Mouse (Mus musculus) ES-E14 (cell line): ENCODE measurements around the gene Cnot2. TPM values are rescaled to one million over a fixed set of nuclear protein-coding genes. Genes with fewer than 3 reads are reported as not detected.

Experiments
- DNase-seq: peaks from one replicate; pipeline ENCODE4 v3.0.0-alpha.2; 2013; ENCODE audit warnings: low read depth, low spot score
- H3K27ac ChIP-seq: 2 replicates; pipeline ENCODE4 v1.5.1; 2012; ENCODE audit warnings: low read depth, mild to moderate bottlenecking, low read length, moderate library complexity, mixed read lengths; ENCODE audit not compliant: poor library complexity, insufficient read depth, severe bottlenecking
- H3K36me3 ChIP-seq: 2 replicates; pipeline ENCODE4 v1.6.1; 2012; ENCODE audit warnings: mild to moderate bottlenecking, low read length, moderate library complexity, mixed read lengths; ENCODE audit not compliant: control insufficient read depth, poor library complexity, insufficient read depth, severe bottlenecking
- H3K4me1 ChIP-seq, 2 experiments: fragments of 150-350 bp in 1 of 2; sonication (generic) in 1 of 2; 2 replicates each; pipeline ENCODE4 v1.6.1; 2012; ENCODE audit warnings: low read length in 2 of 2, mild to moderate bottlenecking in 1 of 2, mixed read lengths in 1 of 2; ENCODE audit not compliant: control insufficient read depth in 2 of 2, insufficient read depth in 2 of 2, poor library complexity in 1 of 2
- H3K4me3 ChIP-seq, 2 experiments: fragments of 150-350 bp in 1 of 2; sonication (generic) in 1 of 2; 2 replicates each; pipeline ENCODE4 v1.5.1; 2012; ENCODE audit warnings: low read length in 2 of 2, low read depth in 1 of 2, mild to moderate bottlenecking in 1 of 2, mixed read lengths in 1 of 2; ENCODE audit not compliant: insufficient read depth in 1 of 2, poor library complexity in 1 of 2, severe bottlenecking in 1 of 2
- H3K9ac ChIP-seq: 2 replicates; pipeline ENCODE4 v1.6.1; 2012; ENCODE audit warnings: low read depth, mild to moderate bottlenecking, low read length, mixed read lengths; ENCODE audit not compliant: poor library complexity, insufficient read depth, severe bottlenecking
- H3K9me3 ChIP-seq: fragments of 150-350 bp; sonication (generic); 2 replicates; pipeline ENCODE4 v1.6.1; 2012; ENCODE audit warnings: low read depth, mild to moderate bottlenecking, low read length; ENCODE audit not compliant: control insufficient read depth, insufficient read depth
- CHD2 ChIP-seq: IDR thresholded peaks from 2 replicates; pipeline ENCODE4 v1.6.1; 2014; ENCODE audit warnings: mild to moderate bottlenecking, low read depth, low read length, inconsistent platforms
- HCFC1 ChIP-seq: IDR thresholded peaks from 2 replicates; pipeline ENCODE4 v1.6.1; 2012; ENCODE audit warnings: low read length, inconsistent platforms, borderline replicate concordance; ENCODE audit not compliant: insufficient read depth
- MAFK ChIP-seq: IDR thresholded peaks from 2 replicates; pipeline ENCODE4 v1.6.1; 2014; ENCODE audit warnings: mild to moderate bottlenecking, low read depth, low read length, inconsistent platforms; ENCODE audit not compliant: insufficient read depth
- ZC3H11A ChIP-seq: IDR thresholded peaks from 2 replicates; pipeline ENCODE4 v1.6.1; 2012; ENCODE audit warnings: low read depth, mild to moderate bottlenecking, inconsistent platforms, low read length, borderline replicate concordance
- ZNF384 ChIP-seq: IDR thresholded peaks from 2 replicates; pipeline ENCODE4 v1.6.1; 2012; ENCODE audit warnings: low read depth, low read length, inconsistent platforms
- in situ Hi-C, 2 experiments: fragments of 600-800 bp; cut with MboI; formaldehyde crosslinking; loops; one replicate each; pipeline ENCODE4 v1.15.1; 2025; ENCODE audit warnings: low sequenced_read_pairs in 2 of 2, inconsistent platforms in 1 of 2; ENCODE audit not compliant: unreplicated experiment in 2 of 2
- total RNA-seq: library from RNA; depleted of rRNA; stranded (reverse); fragments of 300-350 nt; gene quantifications from 2 replicates; pipeline ENCODE4 v1.2.3, GENCODE M21; 2012

Gene Cnot2
- total RNA-seq, 1 experiment: 80.5 TPM

DNA sequence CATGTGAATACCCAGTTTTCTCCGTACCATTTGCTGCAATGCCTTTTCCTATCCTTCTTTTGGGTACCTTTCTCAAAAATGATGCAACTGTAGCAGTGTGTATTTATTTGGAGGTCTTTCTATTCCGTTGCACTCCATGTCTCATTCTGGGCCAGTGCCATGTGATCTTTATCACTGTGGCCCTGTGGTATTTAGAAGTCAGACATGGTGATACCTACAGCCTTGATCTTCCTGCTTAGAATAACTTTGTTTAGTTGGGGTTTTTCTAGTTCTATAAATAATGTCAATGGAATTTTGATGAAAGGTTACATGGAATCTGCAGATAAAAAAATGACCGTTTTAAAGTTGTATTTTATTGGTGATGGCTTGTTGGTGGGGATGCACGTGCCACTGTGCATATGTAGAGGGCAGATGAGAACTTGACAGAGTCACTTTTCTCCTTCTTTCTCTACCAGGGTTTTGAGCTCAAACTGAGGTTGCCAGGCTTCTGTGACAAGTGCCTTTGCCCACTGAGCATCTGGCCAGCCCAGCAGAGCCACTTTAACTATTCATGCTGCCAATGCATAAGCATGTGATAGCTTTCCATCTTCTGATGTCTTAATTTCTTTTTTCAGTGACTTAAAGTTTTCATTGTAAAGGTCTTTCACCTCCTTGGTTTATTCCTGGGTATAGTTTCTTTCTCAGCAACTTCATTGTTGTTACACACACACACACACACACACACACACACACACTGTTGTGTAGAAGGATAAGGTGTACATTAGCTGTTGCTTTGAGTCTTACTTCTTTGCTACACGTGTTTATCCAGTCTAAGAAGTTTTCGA, 23.0 kb upstream of the Cnot2 start:
- H3K36me3 ChIP-seq: no peaks in the 10 kb centered on the region
- H3K27ac ChIP-seq: no peak overlapping the region
- in situ Hi-C loops: no loop called here
- no peak for DNase-seq
- H3K9me3 ChIP-seq: peaks cover 2% of the 10 kb centered on the region; the same call in 1 of the 2 replicates
- TF ChIP-seq ZNF384 (no peak), CHD2 (no peak), MAFK (no peak), HCFC1 (no peak)
- H3K9ac ChIP-seq: no peak overlapping the region
- H3K4me3 ChIP-seq: no peak overlapping the region
- no peaks in the 10 kb centered on the region for H3K4me1 ChIP-seq

DNA sequence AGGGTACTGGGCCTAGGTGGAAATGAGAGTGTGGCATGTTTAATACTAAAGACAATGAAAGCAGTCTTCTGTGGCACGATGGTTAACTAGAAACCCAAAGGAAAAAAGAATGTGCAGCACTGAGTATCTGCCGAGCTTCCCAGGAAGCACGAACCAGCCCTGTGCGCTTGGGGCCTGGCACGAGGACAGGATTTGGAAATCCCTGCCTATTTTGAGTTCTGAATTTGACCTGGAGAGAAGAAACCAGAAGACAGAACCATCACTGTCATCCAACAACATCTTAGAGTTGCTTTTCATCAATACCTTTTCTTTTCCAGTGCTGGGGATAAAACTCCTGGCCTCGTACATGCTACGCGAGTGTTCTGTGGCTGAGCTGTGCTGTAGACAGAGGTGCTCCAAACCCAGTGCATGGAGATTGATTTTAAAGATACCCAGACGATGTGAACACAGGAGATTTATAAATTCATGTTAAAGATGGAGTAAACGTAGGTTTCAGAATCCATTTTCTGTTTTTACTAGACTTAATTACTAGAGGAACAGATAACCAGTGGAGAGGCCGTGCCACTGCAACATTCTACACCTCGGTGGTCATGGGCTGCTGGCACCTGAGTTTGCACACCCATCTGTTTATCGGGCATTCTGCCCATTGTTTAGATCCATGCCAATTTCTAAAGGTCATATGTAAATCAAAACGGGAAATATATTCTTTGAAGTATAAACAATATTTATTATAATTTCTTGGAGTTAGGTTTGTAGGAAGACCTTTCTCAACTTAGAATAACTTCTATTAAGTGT, 17.9 kb upstream of the Cnot2 start:
- TF ChIP-seq ZNF384: no peak
- TF ChIP-seq CHD2: no peak
- TF ChIP-seq HCFC1: no peak
- TF ChIP-seq MAFK: no peak
- no peak for TF ChIP-seq ZC3H11A
- Histone ChIP-seq H3K36me3 (no peaks in the 10 kb centered on the region), H3K27ac (no peak overlapping the region), H3K9me3 (no peaks in the 10 kb centered on the region), H3K9ac (no peak overlapping the region), H3K4me3 (no peak overlapping the region), H3K4me1 (no peaks in the 10 kb centered on the region)
- no peak for DNase-seq
- in situ Hi-C loops: no loop called here

DNA sequence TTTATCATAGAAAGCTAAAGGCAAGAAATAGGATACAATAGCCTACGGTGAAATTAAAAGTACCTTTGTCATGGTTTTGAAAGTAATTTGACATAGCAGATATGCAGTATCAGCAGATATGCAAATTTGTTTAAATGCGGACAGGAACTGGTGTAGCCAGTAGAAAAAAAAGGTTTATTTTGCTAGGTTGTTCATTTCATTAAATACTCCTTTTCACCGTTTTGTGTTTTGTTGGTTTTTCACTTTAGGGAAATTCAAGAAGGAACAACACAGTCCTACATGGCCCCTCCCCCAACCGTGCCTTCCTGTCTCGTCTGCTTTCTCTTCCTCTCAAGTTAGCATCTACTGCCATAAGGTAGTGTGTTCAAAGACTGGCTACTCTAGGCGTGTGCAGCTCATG, 1.4 kb upstream of the Cnot2 start:
- no peak for DNase-seq
- Histone ChIP-seq H3K9ac (no peak overlapping the region), H3K36me3 (peaks cover 1% of the 10 kb centered on the region; the same call in 1 of the 2 replicates), H3K9me3 (no peaks in the 10 kb centered on the region), H3K27ac (no peak overlapping the region), H3K4me1 (peaks cover 2 to 4% of the 10 kb centered on the region in 2 experiments; a peak in 2 of 4 replicates), H3K4me3 (peak overlapping the region in 1 of 2 experiments; percentile 99; a peak in 3 of 4 replicates)
- TF ChIP-seq CHD2 (no peak), ZC3H11A (0 out of 2 replicates have a peak, but pooled peaks have one; percentile 10), HCFC1 (no peak), MAFK (peak; percentile 92), ZNF384 (no peak)
- in situ Hi-C loops: no loop called here

DNA sequence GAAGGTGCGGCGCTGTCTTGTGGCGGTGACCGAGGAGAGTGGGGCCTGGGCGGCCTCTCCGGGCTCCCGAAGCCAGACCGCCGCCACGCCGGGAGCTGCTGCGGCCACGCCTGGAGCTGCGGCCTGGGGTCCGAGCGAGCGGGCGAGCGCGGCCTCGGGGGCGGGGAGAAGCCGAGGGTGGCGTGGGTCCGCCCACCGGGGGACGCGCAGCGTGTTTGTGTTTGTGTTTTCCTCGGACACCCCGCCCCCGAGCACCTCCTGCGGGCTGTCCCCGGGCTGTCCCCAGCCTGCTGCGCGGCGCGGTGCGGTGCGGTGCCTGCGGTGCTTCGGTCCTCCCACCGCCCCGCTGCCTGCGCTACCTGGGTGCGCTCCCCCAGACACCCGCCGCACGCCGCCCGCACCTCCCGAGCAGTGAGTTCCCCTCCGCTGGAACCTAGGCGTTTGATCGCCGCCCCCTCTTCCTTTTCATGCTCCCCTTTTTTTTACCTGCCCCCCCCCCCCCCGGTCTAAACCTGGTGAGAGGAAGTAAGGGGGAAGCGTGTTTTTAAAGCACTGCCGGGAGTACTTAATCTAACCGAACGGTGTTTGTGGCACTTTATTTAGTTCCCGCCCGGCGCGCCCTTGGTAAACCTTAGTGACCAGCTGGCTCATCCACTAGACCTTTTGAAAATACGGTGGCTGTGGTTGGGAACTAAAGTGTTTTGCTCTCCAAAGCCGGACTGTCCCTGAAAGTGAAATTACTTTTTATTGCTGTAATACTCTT, 589 bp upstream of the Cnot2 start:
- DNase-seq: peak; percentile 45
- in situ Hi-C loops: no loop called here
- TF ChIP-seq ZC3H11A (no peak), CHD2 (no peak), MAFK (no peak), HCFC1 (no peak), ZNF384 (no peak)

More for the DNA sequence above, 589 bp upstream of the Cnot2 start:
- Histone ChIP-seq H3K9me3 (no peaks in the 10 kb centered on the region), H3K4me3 (peak overlapping the region; percentile 96 to 99), H3K4me1 (peaks cover 2 to 4% of the 10 kb centered on the region in 2 experiments; a peak in 2 of 4 replicates), H3K36me3 (peaks cover 1% of the 10 kb centered on the region; the same call in 1 of the 2 replicates), H3K9ac (peak overlapping the region; percentile 96), H3K27ac (peak overlapping the region; percentile 94)
